Mouse (Mus musculus) adrenal gland, postnatal 0 days (tissue): ENCODE results near the gene Fbxo9. TPM values are rescaled to one million over a fixed set of nuclear protein-coding genes. Genes with fewer than 3 reads are reported as not detected.

Source experiments
- polyA plus RNA-seq: library from polyadenylated mRNA; unstranded; fragments of >200 nt; fragmentation: Nextera tagmentation; extraction: Ambion mirVana; gene quantifications from 2 replicates; pipeline ENCODE4 v1.2.1, GENCODE M21; 2015

The Fbxo9 gene
- 39.0 and 60.5 TPM in 2 replicates for polyA plus RNA-seq

DNA sequence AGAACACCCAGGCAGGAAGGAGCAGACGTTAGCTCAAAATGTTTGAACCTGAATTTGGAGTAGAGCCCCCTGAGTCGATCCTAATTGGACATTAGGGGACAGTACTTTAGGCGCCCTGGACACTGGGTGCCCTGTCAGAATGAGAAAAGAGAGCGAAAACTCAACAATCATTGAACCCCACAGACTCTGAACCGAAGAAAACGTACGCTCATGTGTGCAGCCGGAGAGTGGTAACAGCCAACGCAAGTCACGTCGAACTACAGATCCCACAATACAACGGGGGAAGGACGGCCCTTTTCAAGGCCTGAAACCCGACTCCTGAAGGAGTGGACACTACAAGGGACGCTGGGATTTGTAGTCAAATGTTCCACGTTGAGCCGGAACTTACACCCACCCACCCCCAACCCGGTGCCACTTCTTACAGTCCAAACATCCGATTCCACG is at the start of gene Fbxo9, which contains the start of gene Ick:
TSS of gene Fbxo9 (minus strand) at position 270 of the 444 bp plus-strand sequence.
TSS of gene Ick (plus strand) at position 397 of the 444 bp plus-strand sequence.

DNA sequence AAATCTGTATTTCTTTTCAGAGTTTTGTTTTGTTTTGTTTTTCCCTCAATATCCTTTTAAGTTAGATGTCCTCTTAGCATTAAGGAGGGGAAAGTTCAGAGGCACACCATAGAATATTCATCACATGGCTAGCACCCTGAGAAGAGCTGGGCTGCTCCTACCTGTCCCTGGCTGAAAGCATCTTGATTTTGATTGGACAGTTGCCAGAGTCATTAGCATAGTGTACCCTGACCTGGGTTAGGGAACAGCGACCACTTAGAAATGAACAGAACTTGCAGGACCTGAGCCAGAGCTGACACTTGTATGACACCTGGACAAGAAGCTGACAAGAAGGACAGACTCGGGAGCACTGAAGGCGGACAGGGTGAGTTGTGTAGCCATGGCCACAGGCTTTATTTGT is 57.2 kb downstream of the Fbxo9 start, which contains the start of gene Gcm1:
TSS of gene Gcm1 (plus strand) at position 248 of the 400 bp plus-strand sequence.

Other genes starting within 250 kb of the Fbxo9 start
- 88.4 and 178 TPM in 2 replicates for gene Elovl5, start 191.7 kb downstream of the Fbxo9 start, polyA plus RNA-seq
- gene Gcm1, start 57.1 kb downstream of the Fbxo9 start, polyA plus RNA-seq = not detected in 2 replicates
- gene Ick, start 127 bp upstream of the Fbxo9 start, polyA plus RNA-seq = 16.0 and 19.0 TPM in 2 replicates
- gene Gsta4, start 73.7 kb upstream of the Fbxo9 start, polyA plus RNA-seq = 70.3 and 99.9 TPM in 2 replicates
- 0.51 and 3.5 TPM in 2 replicates for gene Gsta1, start 121.6 kb upstream of the Fbxo9 start, polyA plus RNA-seq
- gene Gm3776, start 148.1 kb upstream of the Fbxo9 start, polyA plus RNA-seq = 2.8 TPM in 1 of 2 replicates, not detected in the other
- gene Gm10639, start 180.9 kb upstream of the Fbxo9 start, polyA plus RNA-seq = 0.30 and 0.79 TPM in 2 replicates
- gene Omt2a, start 205.7 kb upstream of the Fbxo9 start, polyA plus RNA-seq = not detected in 2 replicates
- not detected in 2 replicates for gene Omt2b, start 218.5 kb upstream of the Fbxo9 start, polyA plus RNA-seq
- 0.75 and 0.82 TPM in 2 replicates for gene Gsta2, start 246.7 kb upstream of the Fbxo9 start, polyA plus RNA-seq